Mouse (Mus musculus) midbrain, postnatal 0 days (tissue): ENCODE results near the gene Slc24a3. TPM values are rescaled to one million over a fixed set of nuclear protein-coding genes. Genes with fewer than 3 reads are reported as not detected.

Experiments used
- ATAC-seq: fragments of 200-750 bp; cut with Nextera tagmentation; 2 replicates; pipeline ENCODE4 v1.8.0; 2017; ENCODE audit warnings: moderate number of reproducible peaks, mild to moderate bottlenecking, moderate TSS enrichment, moderate library complexity; ENCODE audit not compliant: low FRiP score
- DNase-seq: peaks from one replicate; pipeline ENCODE4 v3.0.0-alpha.2; 2015; ENCODE audit warnings: low spot score
- H3K27ac ChIP-seq: fragments of 300-500 bp; sonication (generic); 2 replicates; pipeline ENCODE4 v1.5.1; 2014; ENCODE audit warnings: low read depth, mild to moderate bottlenecking, low read length, mixed read lengths
- H3K27me3 ChIP-seq: fragments of 300-500 bp; sonication (generic); 2 replicates; pipeline ENCODE4 v1.6.1; 2014; ENCODE audit warnings: low read length, control low read depth, mixed read lengths; ENCODE audit not compliant: insufficient read depth
- H3K36me3 ChIP-seq: fragments of 300-500 bp; sonication (generic); 2 replicates; pipeline ENCODE4 v1.6.1; 2014; ENCODE audit warnings: low read length, control low read depth, mixed read lengths; ENCODE audit not compliant: insufficient read depth
- H3K4me1 ChIP-seq: fragments of 300-500 bp; sonication (generic); 2 replicates; pipeline ENCODE4 v1.6.1; 2014; ENCODE audit warnings: mild to moderate bottlenecking, control low read depth, antibody characterized with exemption, low read length, mixed read lengths; ENCODE audit not compliant: insufficient read depth
- H3K4me2 ChIP-seq: fragments of 300-500 bp; sonication (generic); 2 replicates; pipeline ENCODE4 v1.6.1; 2014; ENCODE audit warnings: low read depth, mild to moderate bottlenecking, low read length, mixed read lengths; ENCODE audit not compliant: poor library complexity, severe bottlenecking
- H3K4me3 ChIP-seq: fragments of 300-500 bp; sonication (generic); 2 replicates; pipeline ENCODE4 v1.5.1; 2014; ENCODE audit warnings: low read depth, mild to moderate bottlenecking, low read length, moderate library complexity
- H3K9ac ChIP-seq: fragments of 300-500 bp; sonication (generic); replicated peaks from 2 replicates; pipeline ENCODE4 v1.6.1; 2014; ENCODE audit warnings: mild to moderate bottlenecking, low read length, moderate library complexity, mixed read lengths; ENCODE audit not compliant: poor library complexity, severe bottlenecking
- H3K9me3 ChIP-seq: fragments of 300-500 bp; sonication (generic); 2 replicates; pipeline ENCODE4 v1.6.1; 2016; ENCODE audit warnings: low read length, control low read depth
- CTCF ChIP-seq: IDR thresholded peaks from 2 replicates; pipeline ENCODE4 v1.5.1; 2016; ENCODE audit warnings: antibody characterized with exemption, mild to moderate bottlenecking
- WGBS: fragments of 180-500 bp; shearing (Covaris S2); extraction: QIAGEN DNeasy Blood & Tissue Kit; methylation state at CpG from one replicate; pipeline ENCODE4 v1.1.7; 2014; 5-methylcytosine and 5-hydroxymethylcytosine counted together
- polyA plus RNA-seq: library from polyadenylated mRNA; unstranded; fragments of >200 nt; fragmentation: Nextera tagmentation; extraction: Ambion mirVana; gene quantifications from 2 replicates; pipeline ENCODE4 v1.2.1, GENCODE M21; 2015
- total RNA-seq: library from RNA; depleted of rRNA; stranded (reverse); fragments of >200 nt; gene quantifications from 2 replicates; pipeline ENCODE4 v1.2.3, GENCODE M21; 2014

Gene Slc24a3
- total and polyA plus RNA-seq, 2 experiments from 2014 or later, result 34.5 to 65.7 TPM

DNA sequence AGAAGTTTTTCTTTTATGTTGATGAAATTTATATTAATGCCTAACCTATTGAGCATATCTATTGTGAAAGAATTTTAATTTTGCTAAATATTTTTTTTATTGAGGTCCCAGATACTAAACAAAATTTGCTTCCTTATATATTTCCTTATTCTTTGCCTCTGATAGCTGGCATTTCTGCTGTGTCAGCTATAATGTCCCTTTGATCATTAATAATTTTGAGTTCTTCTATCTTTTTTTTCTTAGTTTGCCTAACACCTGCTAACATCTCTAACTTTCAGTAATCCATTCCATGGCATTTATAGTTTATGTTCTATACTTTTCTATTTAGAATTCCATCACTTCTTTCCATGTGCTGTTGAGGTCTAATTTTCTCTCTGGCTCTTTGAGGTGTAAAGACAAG is 165.9 kb downstream of the Slc24a3 start:
- H3K9me3 ChIP-seq, result no peaks in the 10 kb centered on the region
- no peaks in the 10 kb centered on the region for H3K36me3 ChIP-seq
- no peak overlapping the region for H3K9ac ChIP-seq
- H3K27ac ChIP-seq, result no peak overlapping the region
- ATAC-seq (no peak), DNase-seq (no peak)
- H3K4me1 ChIP-seq, result no peaks in the 10 kb centered on the region
- no peak for TF ChIP-seq CTCF
- H3K27me3 ChIP-seq, result no peaks in the 10 kb centered on the region
- H3K4me3 ChIP-seq, result no peak overlapping the region
- no peak overlapping the region for H3K4me2 ChIP-seq

GRCm38 (mm10) chr2:145336406-145336805 is 168.9 kb downstream of the Slc24a3 start:
- no peak for TF ChIP-seq CTCF

DNA sequence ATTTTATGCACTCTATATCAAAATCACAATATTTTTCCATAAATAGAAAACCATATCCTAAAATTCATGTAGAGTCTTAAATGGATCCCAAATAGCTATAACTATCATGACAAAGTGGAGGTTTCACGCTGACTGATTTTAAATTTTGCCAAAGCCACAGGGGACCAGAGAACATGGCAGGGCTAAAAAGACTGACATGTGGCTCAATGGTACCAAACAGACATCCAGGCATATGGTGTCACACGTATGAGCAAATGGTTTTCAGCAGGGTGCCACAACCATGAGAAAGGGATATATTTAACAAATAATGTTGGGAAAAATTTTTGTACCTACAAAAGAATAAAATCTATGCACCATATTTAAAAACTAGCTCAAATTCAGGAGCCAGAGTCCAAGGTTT is 173.3 kb downstream of the Slc24a3 start:
- ATAC-seq (no peak), DNase-seq (peak; percentile 17)
- H3K4me2 ChIP-seq, result no peak overlapping the region
- H3K9ac ChIP-seq, result no peak overlapping the region
- no peak overlapping the region for H3K4me3 ChIP-seq
- TF ChIP-seq CTCF, result no peak
- H3K9me3 ChIP-seq, result no peaks in the 10 kb centered on the region
- no peaks in the 10 kb centered on the region for H3K27me3 ChIP-seq
- no peak overlapping the region for H3K27ac ChIP-seq
- H3K4me1 ChIP-seq, result no peaks in the 10 kb centered on the region
- 71% methylated on average over 2 of the region's 2 CpGs for WGBS
- no peaks in the 10 kb centered on the region for H3K36me3 ChIP-seq

More at GRCm38 (mm10) chr2:145336406-145336805, 168.9 kb downstream of the Slc24a3 start:
- no peak overlapping the region for H3K9ac ChIP-seq
- no peak overlapping the region for H3K4me2 ChIP-seq
- no peak overlapping the region for H3K27ac ChIP-seq
- H3K9me3 ChIP-seq, result no peaks in the 10 kb centered on the region
- no peaks in the 10 kb centered on the region for H3K4me1 ChIP-seq
- DNase-seq (no peak), ATAC-seq (no peak)
- H3K36me3 ChIP-seq, result no peaks in the 10 kb centered on the region
- H3K27me3 ChIP-seq, result no peaks in the 10 kb centered on the region
- H3K4me3 ChIP-seq, result no peak overlapping the region

GRCm38 (mm10) chr2:145342956-145343355 is 175.4 kb downstream of the Slc24a3 start:
- no peak for DNase-seq
- no peak for TF ChIP-seq CTCF
- no peak for ATAC-seq
- 86% methylated on average over 4 of the region's 4 CpGs for WGBS
- Histone ChIP-seq H3K9ac (no peak overlapping the region), H3K4me2 (no peak overlapping the region), H3K9me3 (no peaks in the 10 kb centered on the region), H3K4me3 (no peak overlapping the region), H3K27ac (no peak overlapping the region), H3K27me3 (no peaks in the 10 kb centered on the region), H3K36me3 (no peaks in the 10 kb centered on the region), H3K4me1 (no peaks in the 10 kb centered on the region)

GRCm38 (mm10) chr2:145344521-145344920 is 177.0 kb downstream of the Slc24a3 start:
- Histone ChIP-seq H3K9ac (no peak overlapping the region), H3K4me1 (no peaks in the 10 kb centered on the region), H3K27ac (no peak overlapping the region), H3K4me3 (no peak overlapping the region), H3K36me3 (no peaks in the 10 kb centered on the region), H3K27me3 (no peaks in the 10 kb centered on the region), H3K9me3 (no peaks in the 10 kb centered on the region), H3K4me2 (no peak overlapping the region)
- ATAC-seq (no peak), DNase-seq (no peak)
- 89% methylated on average over 1 of the region's 1 CpGs for WGBS
- no peak for TF ChIP-seq CTCF

GRCm38 (mm10) chr2:145353801-145354200 is 186.2 kb downstream of the Slc24a3 start:
- no peak for DNase-seq
- H3K9me3 ChIP-seq, result no peaks in the 10 kb centered on the region
- no peak for ATAC-seq

More at GRCm38 (mm10) chr2:145353801-145354200, 186.2 kb downstream of the Slc24a3 start:
- Histone ChIP-seq H3K4me3 (no peak overlapping the region), H3K9ac (no peak overlapping the region), H3K27ac (no peak overlapping the region), H3K27me3 (no peaks in the 10 kb centered on the region), H3K4me1 (no peaks in the 10 kb centered on the region), H3K4me2 (no peak overlapping the region), H3K36me3 (no peaks in the 10 kb centered on the region)
- WGBS, result 63% methylated on average over 1 of the region's 1 CpGs
- no peak for TF ChIP-seq CTCF
